Mouse (Mus musculus) lung, embryonic 16.5 days (tissue): ENCODE results near the gene Csnk2a1. TPM values are rescaled to one million over a fixed set of nuclear protein-coding genes. Genes with fewer than 3 reads are reported as not detected.

ENCODE experiments used
- ATAC-seq: fragments of 200-750 bp; cut with Nextera tagmentation; 2 replicates; pipeline ENCODE4 v1.8.0; 2017; ENCODE audit warnings: low read depth, mild to moderate bottlenecking, moderate library complexity
- H3K27ac ChIP-seq: fragments of 300-500 bp; sonication (generic); 2 replicates; pipeline ENCODE4 v1.5.1; 2014; ENCODE audit warnings: mild to moderate bottlenecking, control low read depth, low read length
- H3K27me3 ChIP-seq: fragments of 300-500 bp; sonication (generic); 2 replicates; pipeline ENCODE4 v1.6.1; 2014; ENCODE audit warnings: low read depth, low read length, mixed read lengths; ENCODE audit not compliant: control insufficient read depth, insufficient read depth
- H3K36me3 ChIP-seq: fragments of 300-500 bp; sonication (generic); 2 replicates; pipeline ENCODE4 v1.6.1; 2014; ENCODE audit warnings: low read length; ENCODE audit not compliant: control insufficient read depth, insufficient read depth
- H3K4me1 ChIP-seq: fragments of 300-500 bp; sonication (generic); replicated peaks from 2 replicates; pipeline ENCODE4 v1.6.1; 2014; ENCODE audit warnings: low read length, mixed read lengths; ENCODE audit not compliant: control insufficient read depth, insufficient read depth
- H3K4me2 ChIP-seq: fragments of 300-500 bp; sonication (generic); 2 replicates; pipeline ENCODE4 v1.6.1; 2014; ENCODE audit warnings: low read depth, low read length, control low read depth
- H3K4me3 ChIP-seq: fragments of 300-500 bp; sonication (generic); 2 replicates; pipeline ENCODE4 v1.5.1; 2014; ENCODE audit warnings: mild to moderate bottlenecking, low read length, control low read depth
- H3K9ac ChIP-seq: fragments of 300-500 bp; sonication (generic); 2 replicates; pipeline ENCODE4 v1.6.1; 2014; ENCODE audit warnings: low read length, control low read depth
- H3K9me3 ChIP-seq: fragments of 300-500 bp; sonication (generic); 2 replicates; pipeline ENCODE4 v1.6.1; 2016; ENCODE audit warnings: low read length; ENCODE audit not compliant: control insufficient read depth
- WGBS: fragments of 180-500 bp; shearing (Covaris S2); extraction: QIAGEN DNeasy Blood & Tissue Kit; methylation state at CpG from one replicate; pipeline ENCODE4 v1.1.7; 2014; 5-methylcytosine and 5-hydroxymethylcytosine counted together
- polyA plus RNA-seq: library from polyadenylated mRNA; unstranded; fragments of >200 nt; fragmentation: Nextera tagmentation; extraction: Ambion mirVana; gene quantifications from 2 replicates; pipeline ENCODE4 v1.2.1, GENCODE M21; 2015

Gene Csnk2a1
- polyA plus RNA-seq: 79.4 and 84.4 TPM in 2 replicates

- H3K4me1 ChIP-seq: peaks cover 17% of the 10 kb centered on the region
- peak; percentile 98 for ATAC-seq
- 0% methylated on average over 51 of the region's 58 CpGs for WGBS
Measured at GRCm38 (mm10) chr2:152226248-152227050, at the start of gene Csnk2a1. Csnk2a1 (plus strand) TSS chr2:152226839.

GRCm38 (mm10) chr2:152177162-152177805, 49.4 kb upstream of the Csnk2a1 start:
- WGBS: 17% methylated on average over 24 of the region's 24 CpGs
- ATAC-seq: peak; percentile 61

More at GRCm38 (mm10) chr2:152226248-152227050, at the start of gene Csnk2a1:
- no peaks in the 10 kb centered on the region for H3K9me3 ChIP-seq
- H3K27ac ChIP-seq: peak within 1 kb of the TSS; percentile 96
- peaks cover 3% of the 10 kb centered on the region; the same call in 1 of the 2 replicates for H3K36me3 ChIP-seq
- H3K9ac ChIP-seq: peak within 1 kb of the TSS; percentile 85
- no peaks in the 10 kb centered on the region for H3K27me3 ChIP-seq
- H3K4me2 ChIP-seq: peak within 1 kb of the TSS; percentile 78
- H3K4me3 ChIP-seq: peak within 1 kb of the TSS; percentile 73

DNA sequence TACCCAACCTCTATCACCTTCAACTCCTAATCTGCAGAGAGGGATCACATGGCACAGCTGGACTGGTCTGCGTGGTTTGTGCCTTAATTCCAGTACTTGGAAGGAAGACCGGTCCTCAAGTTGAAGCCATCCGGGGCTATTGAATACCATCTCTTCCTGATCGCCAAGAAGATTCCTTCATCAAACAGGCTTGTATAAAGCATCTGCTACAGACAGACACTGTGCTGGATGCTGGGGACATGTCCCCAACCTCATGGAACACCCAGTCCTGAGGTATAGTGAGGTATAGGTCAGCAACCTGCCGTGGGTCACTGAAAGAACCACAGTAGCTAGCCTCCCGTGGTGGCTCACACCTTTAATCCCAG, 48.9 kb upstream of the Csnk2a1 start:
- WGBS: 79% methylated on average over 6 of the region's 6 CpGs

More at GRCm38 (mm10) chr2:152177162-152177805, 49.4 kb upstream of the Csnk2a1 start:
- no peaks in the 10 kb centered on the region for H3K27me3 ChIP-seq
- peaks cover 3% of the 10 kb centered on the region; the same call in 1 of the 2 replicates for H3K4me1 ChIP-seq
- no peak overlapping the region for H3K27ac ChIP-seq
- H3K9me3 ChIP-seq: no peaks in the 10 kb centered on the region
- 0 out of 2 replicates have a peak overlapping the region, but pooled peaks have one; percentile 18 for H3K4me2 ChIP-seq
- no peaks in the 10 kb centered on the region for H3K36me3 ChIP-seq
- H3K9ac ChIP-seq: no peak overlapping the region
- H3K4me3 ChIP-seq: no peak overlapping the region

DNA sequence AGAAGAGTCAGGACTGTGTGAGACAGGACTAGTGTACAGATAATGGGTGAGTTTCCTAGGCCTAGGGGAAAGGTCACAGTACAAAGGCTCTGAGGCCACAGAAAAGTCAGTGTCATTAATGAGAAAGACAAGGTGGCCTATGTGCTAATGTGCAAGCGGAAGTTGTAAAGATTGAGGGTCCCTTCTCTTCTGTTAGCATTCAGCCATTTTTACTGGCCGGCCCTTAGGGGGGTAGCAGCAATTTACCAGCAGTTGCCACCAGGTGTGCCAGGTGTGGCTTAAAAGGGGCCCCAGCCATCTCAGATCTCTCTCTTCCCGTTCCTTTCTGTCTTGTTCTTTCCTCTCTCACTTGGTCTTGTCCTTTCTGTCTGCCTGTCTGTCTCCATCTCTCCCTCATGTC, 48.3 kb upstream of the Csnk2a1 start:
- Histone ChIP-seq H3K4me3 (no peak overlapping the region), H3K9ac (no peak overlapping the region), H3K4me2 (no peak overlapping the region), H3K27ac (no peak overlapping the region), H3K9me3 (no peaks in the 10 kb centered on the region), H3K4me1 (peaks cover 3% of the 10 kb centered on the region; the same call in 1 of the 2 replicates), H3K27me3 (no peaks in the 10 kb centered on the region), H3K36me3 (no peaks in the 10 kb centered on the region)
- whole genome bisulfite sequencing: 87% methylated on average over 3 of the region's 3 CpGs
- no peak for ATAC-seq

More for the DNA sequence above, 48.9 kb upstream of the Csnk2a1 start:
- no peak for ATAC-seq
- Histone ChIP-seq H3K4me3 (no peak overlapping the region), H3K4me2 (no peak overlapping the region), H3K9ac (no peak overlapping the region), H3K4me1 (peaks cover 3% of the 10 kb centered on the region; the same call in 1 of the 2 replicates), H3K36me3 (no peaks in the 10 kb centered on the region), H3K27me3 (no peaks in the 10 kb centered on the region), H3K27ac (no peak overlapping the region), H3K9me3 (no peaks in the 10 kb centered on the region)

DNA sequence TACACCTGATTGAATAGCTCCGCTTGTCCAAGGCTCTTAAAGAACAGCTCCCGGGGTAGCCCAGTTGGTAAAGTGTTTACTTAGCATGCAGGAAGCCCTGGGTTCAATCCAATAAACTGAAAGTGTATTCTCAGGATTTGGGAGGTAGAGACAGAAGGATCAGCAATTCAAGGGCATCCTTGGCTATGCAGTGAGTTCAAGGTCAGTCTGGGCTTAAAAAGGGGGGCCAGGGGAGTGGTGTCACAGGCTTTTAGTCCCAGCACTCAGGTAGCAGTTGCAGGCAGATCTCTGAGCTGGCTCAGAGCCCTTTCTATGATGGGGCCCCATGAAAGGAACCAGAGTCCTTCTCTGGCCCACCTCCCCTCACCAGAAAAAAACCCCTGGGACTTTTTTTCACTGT, 47.3 kb upstream of the Csnk2a1 start:
- no peak for ATAC-seq
- Histone ChIP-seq H3K4me2 (no peak overlapping the region), H3K4me3 (no peak overlapping the region), H3K27me3 (no peaks in the 10 kb centered on the region), H3K4me1 (peaks cover 3% of the 10 kb centered on the region; the same call in 1 of the 2 replicates), H3K9me3 (no peaks in the 10 kb centered on the region), H3K27ac (no peak overlapping the region), H3K36me3 (no peaks in the 10 kb centered on the region), H3K9ac (no peak overlapping the region)
- WGBS: 47% methylated on average over 2 of the region's 2 CpGs

GRCm38 (mm10) chr2:152180323-152180722, 46.3 kb upstream of the Csnk2a1 start:
- Histone ChIP-seq H3K27me3 (no peaks in the 10 kb centered on the region), H3K36me3 (no peaks in the 10 kb centered on the region), H3K9me3 (no peaks in the 10 kb centered on the region), H3K4me2 (no peak overlapping the region), H3K4me1 (peaks cover 3% of the 10 kb centered on the region; the same call in 1 of the 2 replicates), H3K9ac (0 out of 2 replicates have a peak overlapping the region, but pooled peaks have one; percentile 9), H3K27ac (no peak overlapping the region), H3K4me3 (no peak overlapping the region)
- ATAC-seq: peak; percentile 94
- 33% methylated on average over 6 of the region's 6 CpGs for WGBS

- no peak for ATAC-seq
- no peak overlapping the region for H3K27ac ChIP-seq
- H3K27me3 ChIP-seq: no peaks in the 10 kb centered on the region
- H3K4me3 ChIP-seq: no peak overlapping the region
- H3K4me1 ChIP-seq: no peaks in the 10 kb centered on the region
- H3K9me3 ChIP-seq: no peaks in the 10 kb centered on the region
- H3K36me3 ChIP-seq: no peaks in the 10 kb centered on the region
- 69% methylated on average over 5 of the region's 5 CpGs for WGBS
- H3K9ac ChIP-seq: no peak overlapping the region
- no peak overlapping the region for H3K4me2 ChIP-seq
Measured at GRCm38 (mm10) chr2:152187132-152187531, 39.5 kb upstream of the Csnk2a1 start.

- no peaks in the 10 kb centered on the region for H3K4me1 ChIP-seq
- H3K9me3 ChIP-seq: no peaks in the 10 kb centered on the region
- no peaks in the 10 kb centered on the region for H3K27me3 ChIP-seq
- no peak overlapping the region for H3K9ac ChIP-seq
- H3K4me2 ChIP-seq: no peak overlapping the region
- ATAC-seq: 0 out of 2 replicates have a peak, but pooled peaks have one; percentile 28
- no peaks in the 10 kb centered on the region for H3K36me3 ChIP-seq
- 46% methylated on average over 7 of the region's 7 CpGs for WGBS
- H3K27ac ChIP-seq: peak overlapping the region; percentile 62
- no peak overlapping the region for H3K4me3 ChIP-seq
Measured at GRCm38 (mm10) chr2:152189213-152189612, 37.4 kb upstream of the Csnk2a1 start.

GRCm38 (mm10) chr2:152189640-152190039, 37.0 kb upstream of the Csnk2a1 start:
- Histone ChIP-seq H3K27ac (peak overlapping the region; percentile 62), H3K36me3 (no peaks in the 10 kb centered on the region), H3K9me3 (no peaks in the 10 kb centered on the region), H3K4me3 (no peak overlapping the region), H3K4me2 (no peak overlapping the region), H3K4me1 (no peaks in the 10 kb centered on the region), H3K27me3 (no peaks in the 10 kb centered on the region), H3K9ac (no peak overlapping the region)
- peak; percentile 85 for ATAC-seq
- 61% methylated on average over 9 of the region's 9 CpGs for WGBS
